Mouse (Mus musculus): ENCODE measurements around the gene Hoxd10.

GRCm38 (mm10) chr2:74658667-74659371 is 32.9 kb upstream of the Hoxd10 start:
- TF ChIP-seq CTCF (conservative IDR thresholded peaks at IDR 0.05; ENCODE audit: low read length) (no peak), NANOG (IDR thresholded peaks at IDR 0.05; ENCODE audit: borderline replicate concordance, low read length) (no peak), POU5F1 (IDR thresholded peaks at IDR 0.05; ENCODE audit: borderline replicate concordance, low read length) (no peak)

Measured in E14TG2a.4 (cell line).